Mouse (Mus musculus): ENCODE measurements around the gene Stbd1. TPM values are rescaled to one million over a fixed set of nuclear protein-coding genes. Genes with fewer than 3 reads are reported as not detected.

Stbd1 gene
- polyA plus RNA-seq, 1 experiment: 1.9 TPM

- no peaks in the 10 kb centered on the region for H3K4me1 ChIP-seq (ENCODE audit: control insufficient read depth, insufficient read depth, low read length)
- H3K4me3 ChIP-seq (ENCODE audit: control insufficient read depth, low read depth, low read length): no peak overlapping the region
- H3K36me3 ChIP-seq (ENCODE audit: control insufficient read depth, insufficient read depth, low read length): no peaks in the 10 kb centered on the region
- TF ChIP-seq POLR2A (IDR thresholded peaks at IDR 0.05; ENCODE audit: control insufficient read depth, low read depth, low read length): no peak
- TF ChIP-seq CTCF (IDR thresholded peaks at IDR 0.05; ENCODE audit: control insufficient read depth, insufficient read depth, insufficient replicate concordance, low read depth, low read length): no peak
- no peak overlapping the region for H3K27ac ChIP-seq (ENCODE audit: control insufficient read depth, insufficient read depth, low read depth, low read length)
- no peaks in the 10 kb centered on the region for H3K27me3 ChIP-seq (ENCODE audit: control insufficient read depth, insufficient read depth, low read length)
These were observed 40.8 kb upstream of the Stbd1 start for GRCm38 (mm10) chr5:92562002-92562401.

DNA sequence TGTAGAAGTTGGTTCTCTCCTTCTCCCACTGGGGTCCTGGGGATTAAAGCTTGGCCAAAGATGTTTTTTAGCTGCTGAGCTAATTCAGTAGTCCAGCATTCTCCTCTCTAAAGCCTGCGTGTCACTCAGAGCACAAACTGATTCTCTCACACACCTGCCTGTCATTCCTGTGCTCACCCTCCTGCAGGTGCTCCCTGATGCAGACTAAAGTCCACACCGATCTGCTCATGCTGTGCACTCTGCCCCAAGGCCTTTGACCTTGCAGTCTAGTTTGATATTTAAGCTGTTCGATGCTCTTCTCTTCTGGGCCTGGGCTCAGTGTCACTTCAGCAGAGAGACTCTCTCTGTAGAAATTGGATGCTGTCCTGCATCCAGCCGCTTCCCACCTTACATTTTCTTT, 31.6 kb upstream of the Stbd1 start:
- no peak overlapping the region for H3K27ac ChIP-seq (ENCODE audit: control insufficient read depth, insufficient read depth, low read depth, low read length)
- no peaks in the 10 kb centered on the region for H3K4me1 ChIP-seq (ENCODE audit: control insufficient read depth, insufficient read depth, low read length)
- TF ChIP-seq CTCF (IDR thresholded peaks at IDR 0.05; ENCODE audit: control insufficient read depth, insufficient read depth, insufficient replicate concordance, low read depth, low read length) (no peak), POLR2A (IDR thresholded peaks at IDR 0.05; ENCODE audit: control insufficient read depth, low read depth, low read length) (no peak)
- no peak overlapping the region for H3K4me3 ChIP-seq (ENCODE audit: control insufficient read depth, low read depth, low read length)
- H3K36me3 ChIP-seq (ENCODE audit: control insufficient read depth, insufficient read depth, low read length): no peaks in the 10 kb centered on the region
- H3K27me3 ChIP-seq (ENCODE audit: control insufficient read depth, insufficient read depth, low read length): no peaks in the 10 kb centered on the region

GRCm38 (mm10) chr5:92579559-92579958, 23.3 kb upstream of the Stbd1 start:
- Histone ChIP-seq H3K27ac (ENCODE audit: control insufficient read depth, insufficient read depth, low read depth, low read length) (no peak overlapping the region), H3K27me3 (ENCODE audit: control insufficient read depth, insufficient read depth, low read length) (no peaks in the 10 kb centered on the region), H3K4me3 (ENCODE audit: control insufficient read depth, low read depth, low read length) (no peak overlapping the region), H3K36me3 (ENCODE audit: control insufficient read depth, insufficient read depth, low read length) (no peaks in the 10 kb centered on the region), H3K4me1 (ENCODE audit: control insufficient read depth, insufficient read depth, low read length) (no peaks in the 10 kb centered on the region)
- no peak for TF ChIP-seq POLR2A (IDR thresholded peaks at IDR 0.05; ENCODE audit: control insufficient read depth, low read depth, low read length)
- TF ChIP-seq CTCF (IDR thresholded peaks at IDR 0.05; ENCODE audit: control insufficient read depth, insufficient read depth, insufficient replicate concordance, low read depth, low read length): no peak

DNA sequence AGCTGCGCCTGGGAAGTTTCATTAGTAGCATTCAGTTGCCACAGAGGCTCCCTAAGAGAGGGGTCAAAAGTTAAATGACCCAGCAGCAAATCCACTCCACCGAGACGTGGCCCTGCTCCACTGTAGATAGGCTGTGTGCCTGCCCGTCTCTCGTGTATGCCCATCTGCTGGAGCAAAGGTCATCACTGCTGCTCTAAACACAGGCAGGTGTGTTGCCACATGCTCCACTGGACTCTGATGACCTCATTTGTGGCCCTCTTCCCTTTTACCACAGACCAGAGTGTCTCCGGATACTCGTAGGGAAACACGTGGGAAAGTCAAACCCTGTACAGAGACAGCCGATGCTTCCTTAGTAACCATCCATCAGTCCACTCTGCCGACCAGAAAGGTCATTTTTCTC, 16.9 kb upstream of the Stbd1 start:
- no peaks in the 10 kb centered on the region for H3K4me1 ChIP-seq (ENCODE audit: control insufficient read depth, insufficient read depth, low read length)
- no peaks in the 10 kb centered on the region for H3K27me3 ChIP-seq (ENCODE audit: control insufficient read depth, insufficient read depth, low read length)
- H3K36me3 ChIP-seq (ENCODE audit: control insufficient read depth, insufficient read depth, low read length): no peaks in the 10 kb centered on the region
- no peak overlapping the region for H3K27ac ChIP-seq (ENCODE audit: control insufficient read depth, insufficient read depth, low read depth, low read length)
- no peak overlapping the region for H3K4me3 ChIP-seq (ENCODE audit: control insufficient read depth, low read depth, low read length)
- TF ChIP-seq POLR2A (IDR thresholded peaks at IDR 0.05; ENCODE audit: control insufficient read depth, low read depth, low read length) (no peak), CTCF (IDR thresholded peaks at IDR 0.05; ENCODE audit: control insufficient read depth, insufficient read depth, insufficient replicate concordance, low read depth, low read length) (no peak)

DNA sequence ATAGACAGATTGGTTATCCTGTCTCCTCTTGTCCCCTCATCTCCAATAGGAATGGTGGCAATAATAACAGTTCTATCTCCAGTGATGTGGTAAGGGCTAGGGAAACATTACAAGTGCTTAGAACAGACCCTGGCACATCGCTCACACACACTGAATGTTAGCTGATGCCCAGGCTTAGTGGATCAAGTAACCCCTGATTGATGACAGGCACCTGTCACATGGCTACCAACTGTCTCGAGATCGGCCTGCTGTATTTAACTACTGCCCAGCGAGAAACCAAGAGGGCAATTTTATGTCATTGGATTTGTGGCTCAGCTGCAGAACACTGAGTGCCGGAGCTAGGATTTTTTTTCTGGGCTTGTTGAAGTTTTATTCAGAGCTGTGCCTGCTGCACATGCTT, 7.8 kb upstream of the Stbd1 start:
- TF ChIP-seq CTCF (IDR thresholded peaks at IDR 0.05; ENCODE audit: control insufficient read depth, insufficient read depth, insufficient replicate concordance, low read depth, low read length) (no peak), POLR2A (IDR thresholded peaks at IDR 0.05; ENCODE audit: control insufficient read depth, low read depth, low read length) (no peak)
- Histone ChIP-seq H3K36me3 (ENCODE audit: control insufficient read depth, insufficient read depth, low read length) (no peaks in the 10 kb centered on the region), H3K4me3 (ENCODE audit: control insufficient read depth, low read depth, low read length) (no peak overlapping the region), H3K27ac (ENCODE audit: control insufficient read depth, insufficient read depth, low read depth, low read length) (no peak overlapping the region), H3K4me1 (ENCODE audit: control insufficient read depth, insufficient read depth, low read length) (no peaks in the 10 kb centered on the region), H3K27me3 (ENCODE audit: control insufficient read depth, insufficient read depth, low read length) (no peaks in the 10 kb centered on the region)

- no peak overlapping the region for H3K4me3 ChIP-seq (ENCODE audit: control insufficient read depth, low read depth, low read length)
- no peaks in the 10 kb centered on the region for H3K36me3 ChIP-seq (ENCODE audit: control insufficient read depth, insufficient read depth, low read length)
- H3K27me3 ChIP-seq (ENCODE audit: control insufficient read depth, insufficient read depth, low read length): no peaks in the 10 kb centered on the region
- H3K4me1 ChIP-seq (ENCODE audit: control insufficient read depth, insufficient read depth, low read length): no peaks in the 10 kb centered on the region
- H3K27ac ChIP-seq (ENCODE audit: control insufficient read depth, insufficient read depth, low read depth, low read length): no peak overlapping the region
- TF ChIP-seq CTCF (IDR thresholded peaks at IDR 0.05; ENCODE audit: control insufficient read depth, insufficient read depth, insufficient replicate concordance, low read depth, low read length) (no peak), POLR2A (IDR thresholded peaks at IDR 0.05; ENCODE audit: control insufficient read depth, low read depth, low read length) (no peak)
These were observed 6.0 kb upstream of the Stbd1 start for GRCm38 (mm10) chr5:92596865-92597264.

- no peaks in the 10 kb centered on the region for H3K27me3 ChIP-seq (ENCODE audit: control insufficient read depth, insufficient read depth, low read length)
- H3K27ac ChIP-seq (ENCODE audit: control insufficient read depth, insufficient read depth, low read depth, low read length): no peak overlapping the region
- no peaks in the 10 kb centered on the region for H3K36me3 ChIP-seq (ENCODE audit: control insufficient read depth, insufficient read depth, low read length)
- peaks cover 8% of the 10 kb centered on the region for H3K4me1 ChIP-seq (ENCODE audit: control insufficient read depth, insufficient read depth, low read length)
- no peak for TF ChIP-seq POLR2A (IDR thresholded peaks at IDR 0.05; ENCODE audit: control insufficient read depth, low read depth, low read length)
- TF ChIP-seq CTCF (IDR thresholded peaks at IDR 0.05; ENCODE audit: control insufficient read depth, insufficient read depth, insufficient replicate concordance, low read depth, low read length): no peak
- H3K4me3 ChIP-seq (ENCODE audit: control insufficient read depth, low read depth, low read length): no peak overlapping the region
These were observed 3.8 kb upstream of the Stbd1 start for GRCm38 (mm10) chr5:92599030-92599429.

Data from testis, adult 2 months (tissue).